Mouse (Mus musculus): ENCODE results near the gene Scgb1b7. TPM values are rescaled to one million over a fixed set of nuclear protein-coding genes. Genes with fewer than 3 reads are reported as not detected.
"Not testable (repeated sequence)": the region's sequence is repeated elsewhere in the genome, so short reads cannot be mapped to it uniquely, and the experiment has no call there.

The Scgb1b7 gene
- not detected in 2 replicates for polyA plus RNA-seq (2015; fragmentation: Nextera tagmentation; extraction: Ambion mirVana)

GRCm38 (mm10) chr7:31712365-31712764 lies at the start of gene Scgb1b7:
Scgb1b7 (plus strand) TSS chr7:31712665.
- not testable (repeated sequence) for H3K36me3 ChIP-seq (ENCODE audit: poor library complexity, severe bottlenecking); H3K27me3 ChIP-seq; H3K9ac ChIP-seq; H3K9me3 ChIP-seq (replicated peaks); H3K27ac ChIP-seq; H3K4me1 ChIP-seq; H3K4me3 ChIP-seq; H3K4me2 ChIP-seq; ATAC-seq
- 78% methylated on average over 4 of the region's 5 CpGs for WGBS

GRCm38 (mm10) chr7:31705657-31706056 lies 6.8 kb upstream of the Scgb1b7 start, which contains the start of gene Scgb2b7:
Scgb2b7 (minus strand) TSS chr7:31705757.
- not testable (repeated sequence) for H3K4me2 ChIP-seq; H3K4me1 ChIP-seq; H3K9me3 ChIP-seq (replicated peaks); H3K27me3 ChIP-seq; ATAC-seq; H3K9ac ChIP-seq; H3K27ac ChIP-seq; H3K36me3 ChIP-seq (ENCODE audit: poor library complexity, severe bottlenecking); H3K4me3 ChIP-seq

Other genes starting within 250 kb of the Scgb1b7 start
- not detected in 2 replicates for gene Scgb2b7, start 6.9 kb upstream of the Scgb1b7 start, polyA plus RNA-seq (2015; fragmentation: Nextera tagmentation; extraction: Ambion mirVana)